Mouse (Mus musculus) E14TG2a.4 (cell line): ENCODE measurements at regions not wholly inside any gene's neighbourhood (a gene's known extent, or its start where the extent isn't known, plus 50 kb on each side); places are given as distances from the start of the nearest gene placed in this dataset.
A peak's percentile ranks its signal among the peaks of the same experiment; 100 is the strongest.
"Not testable (repeated sequence)": the region's sequence is repeated elsewhere in the genome, so short reads cannot be mapped to it uniquely, and the experiment has no call there.

Experiments used
- H3K27me3 ChIP-seq: 2 replicates; pipeline ENCODE4 v1.6.1; 2014; ENCODE audit warnings: low read length, control low read depth; ENCODE audit not compliant: insufficient read depth
- H3K36me3 ChIP-seq: 2 replicates; pipeline ENCODE4 v1.6.1; 2014; ENCODE audit warnings: low read length, control low read depth; ENCODE audit not compliant: insufficient read depth
- H3K4me1 ChIP-seq: replicated peaks from 2 replicates; pipeline ENCODE4 v1.6.1; 2014; ENCODE audit warnings: low read depth, low read length, control low read depth
- H3K4me3 ChIP-seq: replicated peaks from 2 replicates; pipeline ENCODE4 v1.5.1; 2014; ENCODE audit warnings: mild to moderate bottlenecking, low read length
- H3K9me3 ChIP-seq: 2 replicates; pipeline ENCODE4 v1.6.1; 2014; ENCODE audit warnings: low read length, control low read depth
- CTCF ChIP-seq: conservative IDR thresholded peaks from 2 replicates; pipeline ENCODE4 v1.5.1; 2014; ENCODE audit warnings: low read length
- NANOG ChIP-seq: IDR thresholded peaks from 2 replicates; pipeline ENCODE4 v1.6.1; 2014; ENCODE audit warnings: borderline replicate concordance, low read length, mixed read lengths
- POU5F1 ChIP-seq: IDR thresholded peaks from 2 replicates; pipeline ENCODE4 v1.6.1; 2014; ENCODE audit warnings: low read length, borderline replicate concordance

DNA sequence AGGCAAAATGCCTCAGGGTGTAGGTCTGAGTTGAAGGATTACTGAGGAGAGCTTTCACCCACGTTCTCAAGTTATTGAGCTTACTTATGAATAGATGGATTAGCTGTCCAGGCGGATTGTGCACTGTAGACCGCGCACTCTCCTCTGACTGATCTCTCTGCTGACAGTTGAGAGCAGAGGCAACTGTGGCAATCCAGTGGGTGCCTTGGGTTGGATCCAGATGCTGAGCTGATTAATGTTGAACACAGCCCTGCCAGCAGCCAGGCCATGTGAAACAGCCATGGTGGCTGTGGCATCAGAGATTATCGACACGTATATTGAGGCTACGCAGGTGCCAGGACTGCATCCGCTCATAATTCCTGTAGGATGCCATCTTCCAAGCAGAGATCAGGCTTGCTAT is 53.6 kb downstream of the Gm10320 start:
- peaks cover 28% of the 10 kb centered on the region for H3K4me1 ChIP-seq
- no peaks in the 10 kb centered on the region for H3K36me3 ChIP-seq
- no peaks in the 10 kb centered on the region for H3K9me3 ChIP-seq
- H3K27me3 ChIP-seq: 0 out of 2 replicates have a peak, but pooled peaks cover 4% of the 10 kb centered on the region
- H3K4me3 ChIP-seq: no peak overlapping the region
- TF ChIP-seq POU5F1 (no peak), CTCF (no peak), NANOG (no peak)

GRCm38 (mm10) chr13:98436961-98437360 is 54.8 kb downstream of the Gm10320 start:
- no peak for TF ChIP-seq NANOG
- TF ChIP-seq CTCF: no peak
- TF ChIP-seq POU5F1: no peak
- no peaks in the 10 kb centered on the region for H3K36me3 ChIP-seq
- no peak overlapping the region for H3K4me3 ChIP-seq
- no peaks in the 10 kb centered on the region for H3K9me3 ChIP-seq
- H3K27me3 ChIP-seq: peaks cover 7% of the 10 kb centered on the region; the same call in 1 of the 2 replicates
- H3K4me1 ChIP-seq: peaks cover 28% of the 10 kb centered on the region

DNA sequence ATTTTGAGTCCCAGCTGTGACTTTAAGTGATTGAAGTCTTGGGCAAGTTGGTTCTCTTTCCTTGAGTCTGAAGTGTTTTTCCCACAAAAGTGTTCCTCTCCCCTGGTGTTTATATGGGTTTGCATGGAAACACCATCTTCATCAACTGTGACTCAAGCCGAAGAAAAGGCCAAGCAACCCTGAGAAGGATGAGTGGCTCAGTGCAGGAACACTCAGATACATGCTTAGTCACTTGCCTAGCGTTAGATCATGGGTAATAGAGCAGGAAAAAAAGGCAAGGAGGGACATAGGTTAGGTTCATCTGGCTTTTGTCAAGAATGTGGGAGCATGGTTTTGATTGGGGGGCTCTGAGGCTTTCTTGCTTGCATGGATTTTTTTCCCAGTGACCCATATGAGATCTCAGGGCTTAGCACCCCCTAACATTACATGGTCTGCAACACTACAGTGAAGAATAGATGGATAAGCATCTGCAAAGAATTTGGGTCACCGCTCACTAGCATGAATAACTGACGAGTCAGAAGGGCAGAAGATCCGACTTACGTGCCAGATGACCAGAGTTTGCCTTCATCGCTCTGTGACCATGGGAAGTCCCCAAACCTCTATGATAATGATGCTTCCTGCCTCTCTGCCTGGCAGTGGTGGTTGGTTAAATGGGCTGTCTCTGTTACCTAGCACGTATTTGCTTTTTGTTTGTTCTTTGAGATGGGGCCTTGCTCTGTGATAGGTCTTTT is 56.4 kb downstream of the Gm10320 start:
- peaks cover 23% of the 10 kb centered on the region for H3K27me3 ChIP-seq
- H3K36me3 ChIP-seq: no peaks in the 10 kb centered on the region
- TF ChIP-seq NANOG: no peak
- no peak for TF ChIP-seq CTCF
- TF ChIP-seq POU5F1: no peak
- H3K4me1 ChIP-seq: peaks cover 34% of the 10 kb centered on the region
- H3K9me3 ChIP-seq: peaks cover 3% of the 10 kb centered on the region; the same call in 1 of the 2 replicates
- no peak overlapping the region for H3K4me3 ChIP-seq

DNA sequence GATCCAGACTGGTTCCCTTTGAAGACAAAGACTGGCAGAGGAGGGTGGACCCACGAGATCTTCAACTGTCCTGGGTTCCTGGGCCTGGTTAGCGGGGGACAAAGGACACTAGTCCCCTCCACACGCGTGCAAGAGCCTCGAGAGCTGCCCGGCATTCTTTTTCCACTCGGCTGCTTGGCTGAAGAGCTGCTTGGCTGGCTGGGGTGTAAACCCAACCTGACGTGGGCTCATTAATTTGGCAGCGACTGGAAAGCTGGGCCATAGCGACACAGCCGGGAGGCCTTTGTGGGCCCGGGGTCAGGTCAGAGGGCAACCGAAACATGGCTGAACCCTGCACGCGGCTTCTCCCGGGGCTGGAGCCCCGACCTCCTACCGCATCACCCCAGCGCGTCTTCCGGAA is 62.0 kb downstream of the Gm10320 start:
- H3K36me3 ChIP-seq: no peaks in the 10 kb centered on the region
- peaks cover 4% of the 10 kb centered on the region; the same call in 1 of the 2 replicates for H3K9me3 ChIP-seq
- peaks cover 40% of the 10 kb centered on the region for H3K4me1 ChIP-seq
- no peak for TF ChIP-seq CTCF
- TF ChIP-seq POU5F1: no peak
- no peak for TF ChIP-seq NANOG
- H3K27me3 ChIP-seq: peaks cover 42% of the 10 kb centered on the region
- peak overlapping the region; percentile 66 for H3K4me3 ChIP-seq

GRCm38 (mm10) chr13:98427660-98428059 is 64.1 kb downstream of the Gm10320 start:
- peaks cover 42% of the 10 kb centered on the region for H3K27me3 ChIP-seq
- not testable (repeated sequence) for H3K9me3 ChIP-seq, H3K36me3 ChIP-seq, H3K4me3 ChIP-seq
- peaks cover 41% of the 10 kb centered on the region for H3K4me1 ChIP-seq

- Histone ChIP-seq H3K9me3 (no peaks in the 10 kb centered on the region), H3K4me1 (peaks cover 49% of the 10 kb centered on the region), H3K4me3 (no peak overlapping the region), H3K27me3 (peaks cover 19% of the 10 kb centered on the region), H3K36me3 (no peaks in the 10 kb centered on the region)
- TF ChIP-seq NANOG (no peak), POU5F1 (no peak), CTCF (no peak)
Observed at GRCm38 (mm10) chr13:98425026-98425425, 66.8 kb downstream of the Gm10320 start.

DNA sequence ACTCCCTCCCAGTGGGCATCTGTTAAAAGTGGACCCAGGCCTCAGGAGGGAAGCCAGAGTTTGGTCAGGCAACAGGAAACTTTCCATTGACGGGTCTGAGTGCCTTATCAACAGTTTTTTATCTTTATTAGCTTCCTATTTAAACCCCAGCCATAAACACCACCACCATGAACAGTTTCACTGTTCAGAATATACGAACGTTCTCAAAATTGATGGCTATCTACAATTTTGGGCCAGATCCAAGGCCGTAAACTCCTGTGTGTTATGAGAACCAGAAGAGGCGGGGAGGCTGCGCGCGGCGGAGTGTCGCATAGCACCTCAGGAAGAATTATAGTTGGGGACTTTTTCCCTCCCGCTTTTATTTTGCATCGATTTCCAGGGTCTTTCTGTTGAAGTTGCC is 67.8 kb downstream of the Gm10320 start:
- TF ChIP-seq POU5F1: no peak
- TF ChIP-seq CTCF: no peak
- no peak for TF ChIP-seq NANOG
- H3K4me3 ChIP-seq: no peak overlapping the region
- H3K36me3 ChIP-seq: no peaks in the 10 kb centered on the region
- H3K9me3 ChIP-seq: no peaks in the 10 kb centered on the region
- H3K27me3 ChIP-seq: peaks cover 10% of the 10 kb centered on the region
- H3K4me1 ChIP-seq: peaks cover 42% of the 10 kb centered on the region

DNA sequence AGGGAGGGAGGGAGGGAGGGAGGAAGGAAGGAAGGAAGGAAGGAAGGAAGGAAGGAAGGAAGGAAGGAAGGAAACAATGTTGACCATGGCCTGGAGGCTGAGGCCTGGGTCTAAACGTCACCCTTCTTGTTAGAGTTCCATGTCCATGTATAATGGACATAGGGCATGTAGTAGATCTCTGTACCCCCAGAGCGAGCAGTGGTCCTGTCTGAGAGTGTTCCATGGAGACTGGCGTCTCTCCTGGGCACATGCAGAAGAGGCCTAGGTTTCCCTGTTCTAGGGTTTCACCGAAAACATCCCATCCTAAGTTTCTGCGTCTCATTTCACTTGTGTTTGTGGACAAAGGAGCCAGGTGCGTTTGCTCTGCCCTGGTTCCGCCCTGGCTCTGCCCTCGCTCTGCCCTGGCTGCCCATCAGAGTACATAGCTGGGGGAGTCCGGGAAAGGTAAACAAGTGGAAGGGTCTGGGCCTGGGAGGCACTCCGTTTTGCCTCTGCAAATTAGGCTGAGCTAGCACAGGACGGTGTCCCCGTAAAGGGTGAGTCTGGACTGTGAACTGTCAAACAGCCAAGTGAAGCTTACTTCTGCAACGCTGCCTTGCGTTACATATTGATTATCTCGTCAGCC is 66.5 kb downstream of the Foxd1 start:
- H3K36me3 ChIP-seq: no peaks in the 10 kb centered on the region
- H3K4me1 ChIP-seq: peaks cover 28% of the 10 kb centered on the region
- H3K9me3 ChIP-seq: no peaks in the 10 kb centered on the region
- H3K27me3 ChIP-seq: no peaks in the 10 kb centered on the region; the same call in 1 of the 2 replicates
- H3K4me3 ChIP-seq: peak overlapping the region; percentile 35; the same call in 1 of the 2 replicates
- TF ChIP-seq CTCF (no peak), NANOG (no peak), POU5F1 (no peak)
